Mouse (Mus musculus): ENCODE data around the gene Schip1.

GRCm38 (mm10) chr3:68564978-68565674 is 500.5 kb downstream of the Schip1 start:
- TF ChIP-seq CTCF (IDR thresholded peaks at IDR 0.05; ENCODE audit: insufficient read depth, low read length) (no peak), POLR2A (IDR thresholded peaks at IDR 0.05; ENCODE audit: borderline replicate concordance, extremely low read depth, low read depth, low read length) (no peak)

All from lung, adult 2 months (tissue).